21 mouse cellular contexts compared by ENCODE assay signal in the genomic region with DNA sequence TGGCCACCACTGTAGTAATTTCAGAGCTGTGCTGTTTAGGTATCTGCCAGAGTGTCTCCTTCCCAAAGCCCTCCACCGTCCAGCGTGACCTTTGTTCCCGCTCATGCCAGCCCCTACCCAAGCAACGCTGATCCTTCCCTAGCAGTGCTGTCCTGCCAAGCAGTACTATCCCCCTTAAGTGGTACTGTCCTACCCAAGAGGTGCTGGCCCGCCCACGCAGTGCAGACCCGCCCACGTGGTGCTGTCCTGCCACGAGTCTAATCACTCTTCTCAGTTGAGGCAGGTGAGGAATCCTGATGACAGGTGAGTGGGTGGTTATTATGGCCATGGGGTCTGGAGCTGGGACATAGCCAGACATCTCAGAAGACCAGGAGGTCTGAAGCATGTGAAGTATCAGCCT. TPM values are rescaled to one million over a fixed set of nuclear protein-coding genes. Genes with fewer than 3 reads are reported as not detected.
DNase-seq lines count a peak whose midpoint lies in the region; ATAC-seq and TF ChIP-seq lines count a peak whose summit lies in the region.
"Had no signal": no experiment of that assay in that cellular context is flagged by ENCODE, and none has a peak within 500 bp of the region (broad histone marks: within the 10 kb centered on the region; RNA-seq: fewer than 3 reads in every experiment).

No protein-coding gene starts in this region.

- no peaks in the 10 kb centered on the region for H3K9me3 ChIP-seq in kidney, embryonic 15.5 days (replicated peaks)
- H3K9me3 ChIP-seq in midbrain, embryonic 13.5 days, result no peaks in the 10 kb centered on the region
- H3K9me3 ChIP-seq in midbrain, postnatal 0 days (ENCODE audit: low read length), result no peaks in the 10 kb centered on the region
- no peaks in the 10 kb centered on the region for H3K9me3 ChIP-seq in embryonic facial prominence, embryonic 12.5 days
- H3K9me3 ChIP-seq: embryonic facial prominence, embryonic 15.5 days; forebrain, embryonic 10.5 days had no signal

- H3K4me2 ChIP-seq in kidney, embryonic 15.5 days, result no peak overlapping the region
- no peak overlapping the region for H3K4me2 ChIP-seq in midbrain, embryonic 13.5 days (replicated peaks)
- no peak overlapping the region for H3K4me2 ChIP-seq in midbrain, postnatal 0 days (ENCODE audit: low read depth, low read length, poor library complexity, severe bottlenecking)
- H3K4me2 ChIP-seq in embryonic facial prominence, embryonic 12.5 days (replicated peaks), result no peak overlapping the region
- H3K4me2 ChIP-seq: embryonic facial prominence, embryonic 15.5 days; hindbrain, embryonic 14.5 days had no signal

- H3K27me3 ChIP-seq in cerebellum, adult 2 months (ENCODE audit: control insufficient read depth, insufficient read depth, low read length), result no peaks in the 10 kb centered on the region
- H3K27me3 ChIP-seq in kidney, embryonic 15.5 days, result no peaks in the 10 kb centered on the region
- no peaks in the 10 kb centered on the region for H3K27me3 ChIP-seq in midbrain, embryonic 13.5 days
- no peaks in the 10 kb centered on the region for H3K27me3 ChIP-seq in midbrain, postnatal 0 days (ENCODE audit: insufficient read depth, low read length)
- no peaks in the 10 kb centered on the region for H3K27me3 ChIP-seq in embryonic facial prominence, embryonic 12.5 days
- H3K27me3 ChIP-seq: CH12.LX; embryonic facial prominence, embryonic 15.5 days; Patski had no signal

- H3K4me1 ChIP-seq in cerebellum, adult 2 months (ENCODE audit: control insufficient read depth, insufficient read depth, low read length), result peaks cover 27% of the 10 kb centered on the region
- no peaks in the 10 kb centered on the region for H3K4me1 ChIP-seq in kidney, embryonic 15.5 days
- no peaks in the 10 kb centered on the region for H3K4me1 ChIP-seq in midbrain, embryonic 13.5 days (replicated peaks)
- H3K4me1 ChIP-seq in midbrain, postnatal 0 days (ENCODE audit: insufficient read depth, low read length), result no peaks in the 10 kb centered on the region
- H3K4me1 ChIP-seq in embryonic facial prominence, embryonic 12.5 days, result no peaks in the 10 kb centered on the region
- H3K4me1 ChIP-seq: embryonic facial prominence, embryonic 15.5 days; forebrain, embryonic 10.5 days had no signal

- H3K4me3 ChIP-seq in cerebellum, adult 2 months (replicated peaks; ENCODE audit: insufficient read depth, low read depth, low read length), result no peak overlapping the region
- H3K4me3 ChIP-seq in kidney, embryonic 15.5 days (replicated peaks), result no peak overlapping the region
- no peak overlapping the region for H3K4me3 ChIP-seq in midbrain, embryonic 13.5 days (replicated peaks)
- H3K4me3 ChIP-seq in midbrain, postnatal 0 days (ENCODE audit: low read depth, low read length), result no peak overlapping the region
- H3K4me3 ChIP-seq in embryonic facial prominence, embryonic 12.5 days, result no peak overlapping the region
- H3K4me3 ChIP-seq: embryonic facial prominence, embryonic 15.5 days; erythroblast, embryonic 14.5 days; forebrain, embryonic 10.5 days; gastrocnemius, adult 2 months had no signal

- peak; percentile 34 for DNase-seq in cerebellum, adult 9-11 months
- no peak for DNase-seq in cerebellum, adult 2 months
- no peak for DNase-seq in kidney, postnatal 4 days
- DNase-seq in midbrain, postnatal 0 days (ENCODE audit: low spot score), result no peak
- DNase-seq: adrenal gland, postnatal 14 days; cerebellum, adult 8-10 months; gastrocnemius, adult 2 months; gastrocnemius, postnatal 25 days; heart, postnatal 10 days; heart, postnatal 4 days had no signal

- TF ChIP-seq POLR2A in cerebellum, adult 2 months (IDR thresholded peaks at IDR 0.05; ENCODE audit: borderline replicate concordance, insufficient read depth, low read length), result no peak

- ATAC-seq in kidney, embryonic 15.5 days (replicated peaks; ENCODE audit: low FRiP score), result 0 out of 2 replicates have a peak, but pooled peaks have one; percentile 33
- peak; percentile 27; the same call in 1 of the 2 replicates for ATAC-seq in midbrain, embryonic 13.5 days
- no peak for ATAC-seq in midbrain, postnatal 0 days (ENCODE audit: low FRiP score)
- ATAC-seq in embryonic facial prominence, embryonic 12.5 days (ENCODE audit: insufficient number of reproducible peaks, insufficient read depth, low FRiP score, low TSS enrichment), result 0 out of 2 replicates have a peak, but pooled peaks have one; percentile 47
- ATAC-seq: activated CD4-positive, CD25-positive, alpha-beta regulatory T cell, adult 4 months; forebrain, embryonic 14.5 days; Patski had no signal

- no peaks in the 10 kb centered on the region for H3K36me3 ChIP-seq in kidney, embryonic 15.5 days
- no peaks in the 10 kb centered on the region for H3K36me3 ChIP-seq in midbrain, embryonic 13.5 days
- no peaks in the 10 kb centered on the region for H3K36me3 ChIP-seq in midbrain, postnatal 0 days (ENCODE audit: insufficient read depth, low read length)
- H3K36me3 ChIP-seq in embryonic facial prominence, embryonic 12.5 days, result no peaks in the 10 kb centered on the region
- H3K36me3 ChIP-seq: embryonic facial prominence, embryonic 15.5 days; forebrain, embryonic 10.5 days had no signal

- no peak overlapping the region for H3K9ac ChIP-seq in kidney, embryonic 15.5 days
- H3K9ac ChIP-seq in midbrain, embryonic 13.5 days (replicated peaks), result no peak overlapping the region
- H3K9ac ChIP-seq in midbrain, postnatal 0 days (replicated peaks; ENCODE audit: low read length, poor library complexity, severe bottlenecking), result no peak overlapping the region
- H3K9ac ChIP-seq in embryonic facial prominence, embryonic 12.5 days, result no peak overlapping the region
- H3K9ac ChIP-seq: embryonic facial prominence, embryonic 15.5 days; hindbrain, embryonic 14.5 days had no signal

- WGBS in cerebellum, adult 2 months, result 85% methylated on average over 9 of the region's 9 CpGs
- 50% methylated on average over 9 of the region's 9 CpGs for WGBS in kidney, embryonic 15.5 days
- WGBS in midbrain, embryonic 13.5 days, result 61% methylated on average over 9 of the region's 9 CpGs
- WGBS in midbrain, postnatal 0 days, result 70% methylated on average over 9 of the region's 9 CpGs
- 69% methylated on average over 9 of the region's 9 CpGs for WGBS in embryonic facial prominence, embryonic 12.5 days

- TF ChIP-seq CTCF in cerebellum, adult 2 months (IDR thresholded peaks at IDR 0.05; ENCODE audit: borderline replicate concordance, insufficient read depth, low read depth, low read length), result no peak
- TF ChIP-seq CTCF in midbrain, postnatal 0 days (IDR thresholded peaks at IDR 0.05), result no peak

- no peak overlapping the region for H3K27ac ChIP-seq in cerebellum, adult 2 months (ENCODE audit: insufficient read depth, low read length)
- no peak overlapping the region for H3K27ac ChIP-seq in kidney, embryonic 15.5 days
- no peak overlapping the region for H3K27ac ChIP-seq in midbrain, embryonic 13.5 days
- no peak overlapping the region for H3K27ac ChIP-seq in midbrain, postnatal 0 days (ENCODE audit: low read depth, low read length)
- H3K27ac ChIP-seq in embryonic facial prominence, embryonic 12.5 days, result no peak overlapping the region
- H3K27ac ChIP-seq: embryonic facial prominence, embryonic 15.5 days; forebrain, embryonic 10.5 days; gastrocnemius, adult 2 months; hindbrain, embryonic 14.5 days had no signal

RNA-seq across cellular contexts. Expression of gene Dgkg, which starts 51.7 kb away (rescaled TPM):
- polyA plus RNA-seq in cerebellum, adult 2 months (2012; rRNA removed), result 44.3 and 50.3 TPM in 2 replicates
- polyA plus RNA-seq in kidney, embryonic 15.5 days (2015; fragmentation: Nextera tagmentation; extraction: Ambion mirVana), result 0.35 and 1.2 TPM in 2 replicates
- 0.30 and 0.46 TPM in 2 replicates for polyA plus RNA-seq in midbrain, embryonic 13.5 days (2015; fragmentation: Nextera tagmentation; extraction: Ambion mirVana)
- 6.2 and 8.2 TPM in 2 replicates for total RNA-seq in midbrain, postnatal 0 days (2014; rRNA removed)
- polyA plus RNA-seq in midbrain, postnatal 0 days (2015; fragmentation: Nextera tagmentation; extraction: Ambion mirVana), result 5.4 and 5.5 TPM in 2 replicates
- 0.32 and 0.41 TPM in 2 replicates for polyA plus RNA-seq in embryonic facial prominence, embryonic 12.5 days (2016; fragmentation: Nextera tagmentation; extraction: Ambion mirVana)
- polyA plus RNA-seq: erythroblast, embryonic 14.5 days had no signal
